Mouse (Mus musculus) embryonic facial prominence, embryonic 15.5 days (tissue): ENCODE results near the gene Zfp457. TPM values are rescaled to one million over a fixed set of nuclear protein-coding genes. Genes with fewer than 3 reads are reported as not detected.
"Not testable (repeated sequence)": the region's sequence is repeated elsewhere in the genome, so short reads cannot be mapped to it uniquely, and the experiment has no call there.

Experiments used
- ATAC-seq: fragments of 200-750 bp; cut with Nextera tagmentation; 2 replicates; pipeline ENCODE4 v1.8.0; 2017; ENCODE audit warnings: low read depth, moderate TSS enrichment; ENCODE audit not compliant: insufficient number of reproducible peaks, low FRiP score, low TSS enrichment
- H3K27ac ChIP-seq: fragments of 300-500 bp; sonication (generic); replicated peaks from 2 replicates; pipeline ENCODE4 v1.5.1; 2015; ENCODE audit warnings: mild to moderate bottlenecking, inconsistent platforms
- H3K27me3 ChIP-seq: fragments of 300-500 bp; sonication (generic); 2 replicates; pipeline ENCODE4 v1.6.1; 2015; ENCODE audit warnings: inconsistent platforms
- H3K36me3 ChIP-seq: fragments of 300-500 bp; sonication (generic); 2 replicates; pipeline ENCODE4 v1.6.1; 2015; ENCODE audit warnings: mild to moderate bottlenecking, inconsistent platforms
- H3K4me1 ChIP-seq: fragments of 300-500 bp; sonication (generic); 2 replicates; pipeline ENCODE4 v1.6.1; 2015; ENCODE audit warnings: inconsistent platforms
- H3K4me2 ChIP-seq: fragments of 300-500 bp; sonication (generic); replicated peaks from 2 replicates; pipeline ENCODE4 v1.6.1; 2015; ENCODE audit warnings: mild to moderate bottlenecking, inconsistent platforms
- H3K4me3 ChIP-seq: fragments of 300-500 bp; sonication (generic); replicated peaks from 2 replicates; pipeline ENCODE4 v1.5.1; 2015; ENCODE audit warnings: mild to moderate bottlenecking, inconsistent platforms
- H3K9ac ChIP-seq: fragments of 300-500 bp; sonication (generic); 2 replicates; pipeline ENCODE4 v1.6.1; 2015; ENCODE audit warnings: inconsistent platforms
- H3K9me3 ChIP-seq: fragments of 300-500 bp; sonication (generic); replicated peaks from 2 replicates; pipeline ENCODE4 v1.6.1; 2016; ENCODE audit warnings: inconsistent platforms
- WGBS: fragments of 180-500 bp; shearing (Covaris S2); methylation state at CpG from one replicate; pipeline ENCODE4 v1.1.7; 2015; 5-methylcytosine and 5-hydroxymethylcytosine counted together
- polyA plus RNA-seq: library from polyadenylated mRNA; unstranded; fragments of >200 nt; fragmentation: Nextera tagmentation; extraction: Ambion mirVana; gene quantifications from 2 replicates; pipeline ENCODE4 v1.2.1, GENCODE M21; 2015

The Zfp457 gene
- 0.45 and 1.1 TPM in 2 replicates for polyA plus RNA-seq

DNA sequence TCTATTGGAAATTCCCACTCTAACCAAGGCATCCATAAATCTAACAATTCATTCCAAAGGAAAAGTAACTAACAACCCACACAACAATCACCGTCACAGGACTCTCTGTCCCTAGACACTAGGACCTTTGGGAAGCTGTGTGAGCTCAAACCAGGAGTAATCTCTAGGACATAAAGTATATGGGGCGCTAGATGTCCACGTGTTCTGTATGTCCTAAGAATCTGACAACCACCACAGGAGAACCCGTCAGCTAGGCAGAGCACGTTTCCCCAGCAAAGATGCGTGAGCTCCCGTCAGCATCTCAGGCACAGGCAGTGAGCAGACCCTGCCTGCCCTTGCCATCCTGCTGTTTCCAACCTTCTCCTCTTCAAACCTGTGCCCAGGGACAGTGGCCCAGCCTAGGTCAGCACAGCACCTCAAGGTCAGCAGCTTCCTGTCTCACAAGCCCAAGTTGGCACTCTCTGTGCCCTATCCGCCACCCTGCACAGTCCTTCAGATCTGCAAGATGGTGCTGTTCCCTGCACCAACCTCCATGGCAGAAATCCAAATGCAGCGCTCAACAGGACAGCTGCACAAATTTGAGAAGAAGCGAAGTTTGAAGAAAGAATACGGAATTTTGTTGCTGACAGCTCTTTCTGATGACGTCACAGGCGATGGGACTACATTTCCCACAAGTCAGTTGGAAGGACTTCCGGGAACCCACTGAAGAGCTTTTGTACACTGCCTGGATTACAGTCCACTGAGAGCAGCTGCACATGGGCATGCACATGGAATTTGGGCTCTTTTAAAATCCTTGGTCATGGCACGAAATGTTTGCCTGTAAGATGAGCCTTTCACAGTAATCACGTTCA is at the start of gene Zfp457:
Gene Zfp457 (minus strand): TSS at position 664 of the 851 bp plus-strand sequence.
- H3K4me3 ChIP-seq, result peak within 1 kb of the TSS; percentile 63
- 8% methylated on average over 16 of the region's 16 CpGs for WGBS
- no peak within 1 kb of the TSS for H3K27ac ChIP-seq
- H3K9me3 ChIP-seq, result no peaks in the 10 kb centered on the region
- no peaks in the 10 kb centered on the region for H3K36me3 ChIP-seq
- H3K4me2 ChIP-seq, result peak within 1 kb of the TSS; percentile 85
- H3K27me3 ChIP-seq, result no peaks in the 10 kb centered on the region
- peaks cover 7% of the 10 kb centered on the region for H3K4me1 ChIP-seq
- H3K9ac ChIP-seq, result peak within 1 kb of the TSS; percentile 69
- peak; percentile 97 for ATAC-seq

GRCm38 (mm10) chr13:67351854-67352253 is 45.6 kb upstream of the Zfp457 start:
- no peaks in the 10 kb centered on the region for H3K4me1 ChIP-seq
- no peaks in the 10 kb centered on the region for H3K9me3 ChIP-seq
- no peak overlapping the region for H3K9ac ChIP-seq
- H3K36me3 ChIP-seq, result no peaks in the 10 kb centered on the region
- no peak for ATAC-seq
- H3K4me3 ChIP-seq, result no peak overlapping the region
- no peak overlapping the region for H3K4me2 ChIP-seq
- H3K27me3 ChIP-seq, result no peaks in the 10 kb centered on the region
- no peak overlapping the region for H3K27ac ChIP-seq

GRCm38 (mm10) chr13:67343422-67343821 is 37.1 kb upstream of the Zfp457 start:
- H3K9me3 ChIP-seq, result no peaks in the 10 kb centered on the region
- no peaks in the 10 kb centered on the region for H3K27me3 ChIP-seq
- no peak overlapping the region for H3K4me2 ChIP-seq
- H3K36me3 ChIP-seq, result 0 out of 2 replicates have a peak, but pooled peaks cover 8% of the 10 kb centered on the region
- ATAC-seq, result no peak
- no peak overlapping the region for H3K27ac ChIP-seq
- H3K9ac ChIP-seq, result no peak overlapping the region
- no peak overlapping the region for H3K4me3 ChIP-seq
- 85% methylated on average over 2 of the region's 2 CpGs for WGBS
- no peaks in the 10 kb centered on the region for H3K4me1 ChIP-seq

- peak overlapping the region; percentile 60 for H3K4me3 ChIP-seq
- H3K4me1 ChIP-seq, result peaks cover 6% of the 10 kb centered on the region; the same call in 1 of the 2 replicates
- H3K9me3 ChIP-seq, result no peaks in the 10 kb centered on the region
- no peaks in the 10 kb centered on the region for H3K36me3 ChIP-seq
- H3K9ac ChIP-seq, result peak overlapping the region; percentile 42; the same call in 1 of the 2 replicates
- H3K27me3 ChIP-seq, result no peaks in the 10 kb centered on the region
- 67% methylated on average over 1 of the region's 1 CpGs for WGBS
- H3K27ac ChIP-seq, result peak overlapping the region; percentile 79
- ATAC-seq, result peak; percentile 54; the same call in 1 of the 2 replicates
- H3K4me2 ChIP-seq, result peak overlapping the region; percentile 80
Measured at GRCm38 (mm10) chr13:67332877-67333276, 26.6 kb upstream of the Zfp457 start.

DNA sequence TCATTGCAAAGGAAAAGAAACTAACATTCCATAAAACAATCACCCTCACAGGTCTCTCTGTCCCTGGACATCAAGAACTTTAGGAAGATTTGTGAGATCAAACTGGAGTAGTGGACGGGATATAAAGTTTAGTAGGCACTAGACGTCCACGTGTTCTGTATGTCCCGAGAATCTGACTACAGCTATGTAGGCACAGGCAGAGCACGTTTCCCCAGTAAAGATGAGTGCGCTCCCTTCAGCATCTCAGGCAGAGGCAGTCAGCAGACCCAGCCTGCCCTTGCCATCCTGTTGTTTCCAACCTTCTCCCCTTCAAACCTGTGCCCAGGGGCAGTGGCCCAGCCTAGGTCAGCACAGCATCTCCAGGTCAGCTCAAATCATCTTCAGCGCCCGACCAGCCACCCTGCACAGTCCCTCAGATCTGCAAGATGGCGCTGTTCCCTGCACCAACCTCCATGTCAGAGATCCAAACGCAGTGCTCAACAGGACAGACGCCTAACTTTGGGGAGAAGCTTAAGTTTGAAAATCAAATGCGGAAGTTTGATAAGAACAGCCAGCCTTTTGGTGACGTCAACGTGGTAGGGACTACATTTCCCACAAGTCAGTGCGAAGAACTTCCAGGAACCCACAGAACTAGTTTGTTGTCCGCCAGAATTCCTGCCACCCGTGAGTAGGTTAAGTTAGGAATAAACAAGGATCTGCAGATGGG is 25.9 kb upstream of the Zfp457 start, which contains the start of gene Zfp595:
Gene Zfp595 (minus strand): TSS at position 552 of the 706 bp plus-strand sequence.
- peak within 1 kb of the TSS; percentile 80 for H3K4me2 ChIP-seq
- no peaks in the 10 kb centered on the region for H3K9me3 ChIP-seq
- peak within 1 kb of the TSS; percentile 42 for H3K9ac ChIP-seq
- no peaks in the 10 kb centered on the region for H3K36me3 ChIP-seq
- ATAC-seq, result peak; percentile 91
- peak within 1 kb of the TSS; percentile 79 for H3K27ac ChIP-seq
- peak within 1 kb of the TSS; percentile 60 for H3K4me3 ChIP-seq
- H3K4me1 ChIP-seq, result peaks cover 6% of the 10 kb centered on the region; the same call in 1 of the 2 replicates
- 11% methylated on average over 17 of the region's 17 CpGs for WGBS
- no peaks in the 10 kb centered on the region for H3K27me3 ChIP-seq

DNA sequence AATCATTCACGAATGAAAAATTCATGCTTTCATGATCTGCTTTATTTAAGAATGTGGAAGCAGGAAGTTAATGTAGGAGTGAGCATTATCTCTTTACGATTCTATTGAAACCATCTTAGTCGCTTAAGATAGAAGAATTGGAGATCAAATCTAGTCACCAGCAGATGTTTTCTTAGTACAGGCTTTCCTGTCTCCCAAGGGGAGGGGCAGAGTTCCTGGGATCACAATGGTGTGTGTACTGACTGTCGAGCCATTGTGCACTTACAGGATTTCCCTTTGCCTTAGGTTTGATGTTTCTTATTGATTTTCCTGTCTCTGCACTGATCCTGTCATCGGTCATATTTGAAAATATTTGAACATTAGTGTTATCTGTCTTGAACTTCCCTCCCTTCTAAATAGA is 433 bp upstream of the Zfp457 start:
- Histone ChIP-seq H3K4me2 (peak overlapping the region; percentile 85), H3K27ac (no peak overlapping the region), H3K27me3 (no peaks in the 10 kb centered on the region), H3K9ac (peak overlapping the region; percentile 69; the same call in 1 of the 2 replicates), H3K9me3 (no peaks in the 10 kb centered on the region), H3K36me3 (no peaks in the 10 kb centered on the region), H3K4me1 (peaks cover 7% of the 10 kb centered on the region), H3K4me3 (peak overlapping the region; percentile 63)
- ATAC-seq, result no peak
- WGBS, result 27% methylated on average over 5 of the region's 5 CpGs

- no peak within 1 kb of the TSS for H3K27ac ChIP-seq
- H3K4me3 ChIP-seq, result no peak within 1 kb of the TSS
- H3K9me3 ChIP-seq, result no peaks in the 10 kb centered on the region
- no peaks in the 10 kb centered on the region for H3K4me1 ChIP-seq
- H3K36me3 ChIP-seq, result no peaks in the 10 kb centered on the region
- no peaks in the 10 kb centered on the region for H3K27me3 ChIP-seq
- H3K9ac ChIP-seq, result no peak within 1 kb of the TSS
- ATAC-seq, result no peak
- no peak within 1 kb of the TSS for H3K4me2 ChIP-seq
- 42% methylated on average over 7 of the region's 7 CpGs for WGBS
Measured at GRCm38 (mm10) chr13:67278314-67278713, 28.0 kb downstream of the Zfp457 start, which contains the start of gene Zfp458. Zfp458 (minus strand) TSS chr13:67278466.

DNA sequence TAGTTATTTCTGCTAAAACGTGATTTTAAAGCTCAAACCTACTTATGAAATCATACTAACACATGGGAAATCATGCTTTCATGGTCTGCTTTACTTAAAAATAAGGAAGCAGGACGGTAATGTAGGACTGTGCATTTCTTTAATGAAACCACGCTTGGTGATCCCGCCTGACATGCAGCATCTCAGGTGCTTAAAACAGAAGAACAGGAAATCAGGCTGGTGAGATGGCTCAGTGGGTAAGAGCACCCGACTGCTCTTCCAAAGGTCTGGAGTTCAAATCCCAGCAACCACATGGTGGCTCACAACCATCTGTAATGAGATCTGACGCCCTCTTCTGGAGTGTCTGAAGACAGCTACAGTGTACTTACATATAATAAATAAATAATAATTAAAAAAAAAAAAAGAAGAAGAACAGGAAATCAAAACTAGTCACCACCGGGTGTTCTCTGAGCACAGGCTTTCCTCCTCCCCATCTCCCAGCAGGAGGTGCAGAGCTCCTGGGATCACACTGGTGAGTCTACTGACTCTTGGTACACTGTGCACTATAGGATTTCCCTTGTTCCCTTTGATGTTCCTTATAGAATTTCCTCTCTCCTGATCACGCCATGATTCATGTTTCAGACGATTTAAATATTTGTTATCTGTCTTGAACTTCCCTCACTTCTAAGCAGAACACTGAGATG is 36.8 kb downstream of the Zfp457 start:
- Histone ChIP-seq H3K4me2 (peak overlapping the region; percentile 75), H3K4me3 (peak overlapping the region; percentile 82)
- not testable (repeated sequence) for H3K27ac ChIP-seq, H3K4me1 ChIP-seq, H3K9ac ChIP-seq, H3K9me3 ChIP-seq, ATAC-seq, H3K36me3 ChIP-seq, H3K27me3 ChIP-seq
- WGBS, result 41% methylated on average over 9 of the region's 9 CpGs

DNA sequence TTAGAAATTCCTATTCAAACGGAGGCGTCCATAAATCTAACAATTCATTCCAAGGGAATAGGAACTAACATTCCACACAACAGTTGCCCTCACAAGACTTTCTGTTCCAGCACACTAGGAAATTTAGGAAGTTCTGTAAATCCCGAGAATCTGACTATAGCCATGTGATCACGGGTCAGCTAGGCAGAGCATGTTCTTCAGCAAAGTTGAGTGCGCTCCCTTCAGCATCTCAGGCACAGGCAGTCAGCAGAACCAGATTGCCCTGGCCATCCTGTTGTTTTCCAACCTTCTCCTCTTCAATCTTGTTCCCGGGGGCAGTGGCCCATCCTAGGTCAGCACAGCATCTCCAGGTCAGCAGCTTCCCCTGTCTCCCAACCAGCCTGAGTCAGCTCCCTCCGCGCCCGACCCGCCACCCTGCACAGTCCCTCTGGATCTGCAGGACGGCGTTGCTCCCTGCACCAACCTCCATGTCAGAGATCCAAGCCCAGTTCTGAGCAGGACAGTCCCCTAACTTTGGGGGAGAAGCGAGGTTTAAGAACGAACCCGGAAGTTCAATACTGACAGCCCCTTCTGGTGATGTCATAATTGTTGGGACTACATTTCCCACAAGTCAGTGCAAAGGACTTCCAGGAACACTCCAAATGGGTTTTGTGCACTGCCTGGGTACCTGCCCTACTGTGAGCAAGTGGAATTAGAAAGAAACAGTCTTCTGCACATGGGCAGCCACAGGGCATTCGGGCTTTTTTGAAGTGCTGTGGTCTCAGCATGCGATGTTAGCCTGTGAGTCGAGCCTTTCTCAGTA is 37.5 kb downstream of the Zfp457 start:
- 0 out of 2 replicates have a peak overlapping the region, but pooled peaks have one; percentile 51 for H3K27ac ChIP-seq
- H3K4me3 ChIP-seq, result peak overlapping the region; percentile 82
- H3K27me3 ChIP-seq, result no peaks in the 10 kb centered on the region
- H3K36me3 ChIP-seq, result 0 out of 2 replicates have a peak, but pooled peaks cover 4% of the 10 kb centered on the region
- peak overlapping the region; percentile 66 for H3K9ac ChIP-seq
- 6% methylated on average over 18 of the region's 18 CpGs for WGBS
- peak; percentile 88 for ATAC-seq
- H3K4me2 ChIP-seq, result peak overlapping the region; percentile 75
- H3K9me3 ChIP-seq, result no peaks in the 10 kb centered on the region
- no peaks in the 10 kb centered on the region for H3K4me1 ChIP-seq
